Mouse (Mus musculus): Measurements from ENCODE around the gene Olfr890.

DNA sequence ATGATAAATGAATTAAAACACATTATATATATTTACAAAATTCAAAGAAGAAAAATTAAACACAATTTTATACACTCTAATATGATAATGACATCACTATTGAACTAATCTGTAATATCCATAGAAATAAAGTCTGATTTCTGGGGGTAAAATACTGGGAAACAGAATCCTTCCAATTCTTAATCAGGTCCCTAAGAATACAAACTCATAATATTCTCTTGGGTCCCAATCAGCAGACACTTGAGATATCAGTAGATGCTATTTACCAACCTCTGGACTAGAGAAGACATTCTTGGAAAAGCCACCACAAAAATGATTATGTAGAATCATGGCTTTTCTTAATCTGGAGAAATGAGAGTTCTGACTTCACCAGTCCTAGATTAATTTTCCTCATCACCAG lies at the start of gene Olfr890:
- TF ChIP-seq CTCF (IDR thresholded peaks at IDR 0.05; ENCODE audit: insufficient read depth, low read length): no peak
- TF ChIP-seq POLR2A (IDR thresholded peaks at IDR 0.05; ENCODE audit: borderline replicate concordance, extremely low read depth, low read depth, low read length): no peak
